Mouse (Mus musculus) CH12.LX (cell line): ENCODE results near the gene Srsf9. TPM values are rescaled to one million over a fixed set of nuclear protein-coding genes. Genes with fewer than 3 reads are reported as not detected.

Experiments used
- DNase-seq: peaks from one replicate; pipeline ENCODE4 v3.0.0-alpha.2; 2013; ENCODE audit errors: extremely low read depth
- H3K27ac ChIP-seq: 2 replicates; pipeline ENCODE4 v1.5.1; 2012; ENCODE audit warnings: low read depth, mild to moderate bottlenecking, control low read depth, moderate library complexity; ENCODE audit not compliant: insufficient read depth
- H3K27me3 ChIP-seq: replicated peaks from 2 replicates; pipeline ENCODE3; 2012; ENCODE audit warnings: inconsistent platforms
- H3K36me3 ChIP-seq, 2 experiments: replicated peaks in 1 of 2; 2 replicates each; pipeline versions ENCODE3 to v1.6.1; 2012; ENCODE audit warnings: inconsistent platforms in 1 of 2, low read length in 1 of 2, mild to moderate bottlenecking in 1 of 2, mixed read lengths in 1 of 2, moderate library complexity in 1 of 2; ENCODE audit not compliant: control insufficient read depth in 1 of 2, insufficient read depth in 1 of 2
- H3K4me1 ChIP-seq, 2 experiments: 2 replicates each; pipeline ENCODE4 v1.6.1; 2012; ENCODE audit warnings: inconsistent platforms in 1 of 2, moderate library complexity in 1 of 2; ENCODE audit not compliant: insufficient read depth in 2 of 2, control insufficient read depth in 1 of 2
- H3K4me2 ChIP-seq: 2 replicates; pipeline ENCODE4 v1.6.1; 2012; ENCODE audit warnings: low read depth, mild to moderate bottlenecking, control low read depth; ENCODE audit not compliant: poor library complexity, insufficient read depth, severe bottlenecking
- H3K4me3 ChIP-seq, 3 experiments: fragments of 150-350 bp in 1 of 3; sonication (generic) in 1 of 3; replicated peaks in 1 of 3; 2 replicates each; pipeline versions ENCODE3 to v1.5.1; 2011 to 2012; ENCODE audit warnings: low read depth in 2 of 3, low read length in 2 of 3, mild to moderate bottlenecking in 2 of 3, moderate library complexity in 2 of 3, control low read depth in 1 of 3, improper control_type of control experiment in 1 of 3, inconsistent platforms in 1 of 3, mixed read lengths in 1 of 3; ENCODE audit not compliant: poor library complexity in 1 of 3
- H3K79me2 ChIP-seq: replicated peaks from 2 replicates; pipeline ENCODE4 v1.6.1; 2012; ENCODE audit warnings: mild to moderate bottlenecking, moderate library complexity; ENCODE audit not compliant: control insufficient read depth, poor library complexity, insufficient read depth, severe bottlenecking; ENCODE audit errors: extremely low read depth
- H3K9ac ChIP-seq: 2 replicates; pipeline ENCODE4 v1.6.1; 2012; ENCODE audit warnings: low read depth, mild to moderate bottlenecking, control low read depth, moderate library complexity; ENCODE audit not compliant: insufficient read depth
- H3K9me3 ChIP-seq: replicated peaks from 2 replicates; pipeline ENCODE3; 2012; ENCODE audit warnings: low read length, inconsistent platforms, mixed read lengths
- ETS1 ChIP-seq: conservative IDR thresholded peaks from 2 replicates; pipeline ENCODE4 v1.6.1; 2012; ENCODE audit warnings: low read depth, mild to moderate bottlenecking, inconsistent platforms, low read length, improper control_type of control experiment, moderate library complexity
- JUN ChIP-seq: IDR thresholded peaks from 2 replicates; pipeline ENCODE4 v1.6.1; 2011; ENCODE audit warnings: low read depth, mild to moderate bottlenecking, low read length, improper control_type of control experiment, moderate library complexity; ENCODE audit not compliant: insufficient read depth
- KAT2A ChIP-seq: IDR thresholded peaks from 2 replicates; pipeline ENCODE4 v1.6.1; 2012; ENCODE audit warnings: low read length, improper control_type of control experiment, inconsistent platforms; ENCODE audit not compliant: insufficient replicate concordance
- MAFK ChIP-seq: IDR thresholded peaks from 2 replicates; pipeline ENCODE4 v1.6.1; 2011; ENCODE audit warnings: low read length, improper control_type of control experiment; ENCODE audit not compliant: insufficient replicate concordance
- MAX ChIP-seq: IDR thresholded peaks from 2 replicates; pipeline ENCODE4 v1.6.1; 2011; ENCODE audit warnings: low read length, improper control_type of control experiment
- MAZ ChIP-seq: IDR thresholded peaks from 2 replicates; pipeline ENCODE4 v1.6.1; 2012; ENCODE audit warnings: low read depth, mild to moderate bottlenecking, inconsistent platforms, low read length, improper control_type of control experiment, moderate library complexity
- MEF2A ChIP-seq: IDR thresholded peaks from 2 replicates; pipeline ENCODE4 v1.6.1; 2014; ENCODE audit warnings: low read depth, mild to moderate bottlenecking, inconsistent platforms, low read length, improper control_type of control experiment, borderline replicate concordance
- MXI1 ChIP-seq: IDR thresholded peaks from 2 replicates; pipeline ENCODE4 v1.6.1; 2011; ENCODE audit warnings: mild to moderate bottlenecking, low read depth, low read length, improper control_type of control experiment
- NELFE ChIP-seq: IDR thresholded peaks from 2 replicates; pipeline ENCODE4 v1.6.1; 2011; ENCODE audit warnings: low read depth, low read length, improper control_type of control experiment
- POLR2A ChIP-seq: IDR thresholded peaks from 2 replicates; pipeline ENCODE4 v1.6.1; 2011; ENCODE audit warnings: low read depth, mild to moderate bottlenecking, improper control_type of control experiment, low read length
- RAD21 ChIP-seq: IDR thresholded peaks from 2 replicates; pipeline ENCODE4 v1.6.1; 2011; ENCODE audit warnings: low read depth, mild to moderate bottlenecking, low read length, improper control_type of control experiment, moderate library complexity
- SMC3 ChIP-seq: IDR thresholded peaks from 2 replicates; pipeline ENCODE4 v1.6.1; 2011; ENCODE audit warnings: low read depth, low read length, improper control_type of control experiment
- USF2 ChIP-seq: conservative IDR thresholded peaks from 2 replicates; pipeline ENCODE4 v1.6.1; 2011; ENCODE audit warnings: low read depth, low read length, improper control_type of control experiment
- ZNF384 ChIP-seq: IDR thresholded peaks from 2 replicates; pipeline ENCODE4 v1.6.1; 2012; ENCODE audit warnings: low read depth, low read length, improper control_type of control experiment, inconsistent platforms
- dilution Hi-C: fragments of 300-500 bp; cut with MboI; formaldehyde crosslinking; loops from 2 replicates; pipeline ENCODE4 v1.14.3; 2020; ENCODE audit warnings: low sequenced_read_pairs; ENCODE audit not compliant: extremely low pct_unique_long_range_greater_than_20kb, extremely low pct_ligation_motif_present
- in situ Hi-C: fragments of 300-500 bp; cut with MboI; formaldehyde crosslinking; loops from 3 replicates; pipeline ENCODE4 v1.14.3; 2019; ENCODE audit warnings: low sequenced_read_pairs, low pct_ligation_motif_present, low pct_unique_long_range_greater_than_20kb, mixed read lengths
- polyA plus RNA-seq: library from polyadenylated mRNA; unstranded; fragments of >175 nt; gene quantifications from 2 replicates; pipeline ENCODE4 v1.2.1, GENCODE M21; 2012; ENCODE audit warnings: low read depth; ENCODE audit not compliant: insufficient read length
- total RNA-seq, 2 experiments: library from RNA; depleted of rRNA; stranded (reverse); fragments of 300-350 nt in 1 of 2; fragments of >200 nt in 1 of 2; gene quantifications; 2 replicates each; pipeline ENCODE4 v1.2.3; 2012 to 2014

The Srsf9 gene
- total and polyA plus RNA-seq, 3 experiments = 73.4 to 130 (median 117) TPM

DNA sequence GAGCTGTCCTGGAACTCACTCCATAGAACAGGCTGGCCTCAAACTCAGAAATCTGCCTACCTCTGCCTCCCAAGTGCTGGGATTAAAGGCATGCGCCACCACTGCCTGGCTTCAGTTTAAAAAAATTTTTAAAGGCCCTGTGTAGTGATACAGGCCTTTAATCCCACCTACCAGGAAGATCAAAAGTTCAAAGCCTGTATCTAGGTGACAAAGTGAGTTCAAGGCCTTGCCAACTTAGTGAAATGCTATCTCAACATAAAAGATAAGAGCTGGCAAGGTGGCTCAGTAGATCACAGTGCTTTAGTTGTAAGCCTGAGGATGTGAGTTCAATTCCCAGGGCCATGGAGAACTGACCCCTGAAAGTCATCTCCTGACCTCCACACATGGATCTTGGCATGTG is 48.9 kb upstream of the Srsf9 start:
- Histone ChIP-seq H3K9ac (no peak overlapping the region), H3K4me1 (peaks cover 7 to 40% of the 10 kb centered on the region in 2 experiments), H3K36me3 (peaks cover 0 to 9% of the 10 kb centered on the region in 2 experiments), H3K9me3 (peaks cover 2% of the 10 kb centered on the region), H3K27me3 (no peaks in the 10 kb centered on the region), H3K27ac (no peak overlapping the region), H3K4me2 (no peak overlapping the region), H3K4me3 (no peak overlapping the region)
- in situ Hi-C loops (no loop called here), dilution Hi-C loops (no loop called here)
- TF ChIP-seq KAT2A = no peak
- TF ChIP-seq ETS1 = no peak
- TF ChIP-seq MEF2A = no peak
- no peak for TF ChIP-seq POLR2A
- TF ChIP-seq JUN = no peak
- TF ChIP-seq MAX = no peak
- no peak for TF ChIP-seq MXI1
- no peak for TF ChIP-seq MAZ
- no peak for TF ChIP-seq USF2
- TF ChIP-seq NELFE = no peak
- TF ChIP-seq ZNF384 = no peak
- TF ChIP-seq MAFK = no peak
- no peak for TF ChIP-seq RAD21
- no peak for TF ChIP-seq SMC3
- TF ChIP-seq, all 38 proteins: peak for 0
- peaks cover 22% of the 10 kb centered on the region for H3K79me2 ChIP-seq
- DNase-seq = no peak

DNA sequence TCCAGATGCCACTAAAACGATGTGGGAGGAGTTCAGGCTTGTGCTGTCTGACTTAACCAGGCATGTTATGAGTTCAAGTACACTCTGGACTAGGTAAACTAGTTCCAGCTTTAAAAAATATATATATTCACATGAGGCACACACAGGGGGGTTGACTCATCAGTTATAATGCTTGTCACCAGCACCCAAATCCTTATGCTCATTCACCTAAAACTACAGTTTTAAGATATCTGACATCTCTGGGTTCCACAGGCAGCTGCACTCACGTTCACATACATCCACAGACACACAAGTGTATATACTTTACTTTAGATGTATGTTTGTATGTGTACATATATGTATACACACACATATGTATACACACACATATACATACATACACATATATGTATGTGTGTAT is 48.2 kb upstream of the Srsf9 start:
- no peak overlapping the region for H3K27ac ChIP-seq
- dilution Hi-C loops = no loop called here
- H3K4me3 ChIP-seq = no peak overlapping the region
- TF ChIP-seq MAZ = no peak
- no peak overlapping the region for H3K4me2 ChIP-seq
- peaks cover 22% of the 10 kb centered on the region for H3K79me2 ChIP-seq
- in situ Hi-C loops = no loop called here
- H3K27me3 ChIP-seq = no peaks in the 10 kb centered on the region
- no peak for DNase-seq
- H3K4me1 ChIP-seq = peaks cover 7 to 37% of the 10 kb centered on the region in 2 experiments
- H3K9me3 ChIP-seq = peaks cover 2% of the 10 kb centered on the region
- peaks cover 6 to 16% of the 10 kb centered on the region in 2 experiments for H3K36me3 ChIP-seq
- no peak overlapping the region for H3K9ac ChIP-seq
